Mouse (Mus musculus) midbrain, embryonic 13.5 days (tissue): Measurements from ENCODE around the gene C9orf72. TPM values are rescaled to one million over a fixed set of nuclear protein-coding genes. Genes with fewer than 3 reads are reported as not detected.

ENCODE experiments used
- ATAC-seq: fragments of 200-750 bp; cut with Nextera tagmentation; 2 replicates; pipeline ENCODE4 v1.8.0; 2017; ENCODE audit warnings: mild to moderate bottlenecking, moderate TSS enrichment, moderate library complexity
- H3K27ac ChIP-seq: fragments of 300-500 bp; sonication (generic); 2 replicates; pipeline ENCODE4 v1.5.1; 2015; ENCODE audit warnings: inconsistent platforms, mild to moderate bottlenecking, moderate library complexity
- H3K27me3 ChIP-seq: fragments of 300-500 bp; sonication (generic); 2 replicates; pipeline ENCODE4 v1.6.1; 2015; ENCODE audit warnings: mild to moderate bottlenecking, inconsistent platforms
- H3K36me3 ChIP-seq: fragments of 300-500 bp; sonication (generic); 2 replicates; pipeline ENCODE4 v1.6.1; 2015; ENCODE audit warnings: mild to moderate bottlenecking, inconsistent platforms
- H3K4me1 ChIP-seq: fragments of 300-500 bp; sonication (generic); replicated peaks from 2 replicates; pipeline ENCODE4 v1.6.1; 2015; ENCODE audit warnings: inconsistent platforms
- H3K4me2 ChIP-seq: fragments of 300-500 bp; sonication (generic); replicated peaks from 2 replicates; pipeline ENCODE4 v1.6.1; 2015; ENCODE audit warnings: moderate library complexity, mild to moderate bottlenecking, inconsistent platforms
- H3K4me3 ChIP-seq: fragments of 300-500 bp; sonication (generic); replicated peaks from 2 replicates; pipeline ENCODE4 v1.5.1; 2015; ENCODE audit warnings: mild to moderate bottlenecking, inconsistent platforms
- H3K9ac ChIP-seq: fragments of 300-500 bp; sonication (generic); replicated peaks from 2 replicates; pipeline ENCODE4 v1.6.1; 2015; ENCODE audit warnings: mild to moderate bottlenecking, inconsistent platforms
- H3K9me3 ChIP-seq: fragments of 300-500 bp; sonication (generic); 2 replicates; pipeline ENCODE4 v1.6.1; 2016; ENCODE audit warnings: mild to moderate bottlenecking, inconsistent platforms
- WGBS: fragments of 180-500 bp; shearing (Covaris S2); methylation state at CpG from one replicate; pipeline ENCODE4 v1.1.7; 2015; 5-methylcytosine and 5-hydroxymethylcytosine counted together
- polyA plus RNA-seq: library from polyadenylated mRNA; unstranded; fragments of >200 nt; fragmentation: Nextera tagmentation; extraction: Ambion mirVana; gene quantifications from 2 replicates; pipeline ENCODE4 v1.2.1, GENCODE M21; 2015

The C9orf72 gene
- polyA plus RNA-seq, 1 experiment from 2014 or later: 39.8 TPM

GRCm38 (mm10) chr4:35148326-35148725 is 77.6 kb downstream of the C9orf72 start:
- Histone ChIP-seq H3K36me3 (no peaks in the 10 kb centered on the region), H3K9me3 (no peaks in the 10 kb centered on the region), H3K4me1 (no peaks in the 10 kb centered on the region), H3K4me2 (no peak overlapping the region), H3K4me3 (no peak overlapping the region), H3K9ac (no peak overlapping the region), H3K27ac (no peak overlapping the region), H3K27me3 (no peaks in the 10 kb centered on the region)
- WGBS: 96% methylated on average over 4 of the region's 4 CpGs
- ATAC-seq: no peak

GRCm38 (mm10) chr4:35146597-35146996 is 79.4 kb downstream of the C9orf72 start:
- H3K4me2 ChIP-seq: no peak overlapping the region
- no peak overlapping the region for H3K4me3 ChIP-seq
- no peaks in the 10 kb centered on the region for H3K27me3 ChIP-seq
- ATAC-seq: no peak
- H3K27ac ChIP-seq: no peak overlapping the region
- H3K36me3 ChIP-seq: no peaks in the 10 kb centered on the region
- WGBS: 94% methylated on average over 5 of the region's 5 CpGs
- no peaks in the 10 kb centered on the region for H3K9me3 ChIP-seq
- H3K9ac ChIP-seq: no peak overlapping the region
- H3K4me1 ChIP-seq: no peaks in the 10 kb centered on the region

GRCm38 (mm10) chr4:35145726-35146125 is 80.2 kb downstream of the C9orf72 start:
- Histone ChIP-seq H3K9ac (no peak overlapping the region), H3K4me2 (no peak overlapping the region), H3K4me3 (no peak overlapping the region), H3K4me1 (no peaks in the 10 kb centered on the region), H3K9me3 (no peaks in the 10 kb centered on the region), H3K27me3 (no peaks in the 10 kb centered on the region), H3K27ac (no peak overlapping the region), H3K36me3 (no peaks in the 10 kb centered on the region)
- 83% methylated on average over 10 of the region's 10 CpGs for WGBS
- no peak for ATAC-seq

GRCm38 (mm10) chr4:35143472-35144102 is 82.4 kb downstream of the C9orf72 start:
- H3K9ac ChIP-seq: no peak overlapping the region
- H3K4me3 ChIP-seq: no peak overlapping the region
- H3K27me3 ChIP-seq: no peaks in the 10 kb centered on the region
- no peaks in the 10 kb centered on the region for H3K4me1 ChIP-seq
- WGBS: 87% methylated on average over 12 of the region's 12 CpGs
- no peak overlapping the region for H3K27ac ChIP-seq
- no peak for ATAC-seq
- no peaks in the 10 kb centered on the region for H3K36me3 ChIP-seq
- no peak overlapping the region for H3K4me2 ChIP-seq
- no peaks in the 10 kb centered on the region for H3K9me3 ChIP-seq

Other genes with a start within 250 kb of the C9orf72 start
- 0.26 TPM in 1 of 2 replicates, not detected in the other for gene Ifnk, start 74.1 kb downstream of the C9orf72 start, polyA plus RNA-seq
- 10.2 and 14.9 TPM in 2 replicates for gene Mob3b, start 68.7 kb downstream of the C9orf72 start, polyA plus RNA-seq